8 mouse cellular contexts compared by ENCODE assay signal in genomic region chr1:86440887-86441723, GRCm38 (mm10). TPM values are rescaled to one million over a fixed set of nuclear protein-coding genes. Genes with fewer than 3 reads are reported as not detected.
DNase-seq lines count a peak whose midpoint lies in the region; ATAC-seq and TF ChIP-seq lines count a peak whose summit lies in the region.

No protein-coding gene starts in this region.

- no peaks in the 10 kb centered on the region for H3K27me3 ChIP-seq in hindbrain, embryonic 12.5 days
- peaks cover 8% of the 10 kb centered on the region; the same call in 1 of the 2 replicates for H3K27me3 ChIP-seq in limb, embryonic 10.5 days (ENCODE audit: low read depth, poor library complexity, severe bottlenecking)

- no peaks in the 10 kb centered on the region for H3K9me3 ChIP-seq in hindbrain, embryonic 12.5 days (replicated peaks)
- no peaks in the 10 kb centered on the region for H3K9me3 ChIP-seq in limb, embryonic 10.5 days (replicated peaks)

- H3K36me3 ChIP-seq in hindbrain, embryonic 12.5 days = no peaks in the 10 kb centered on the region
- H3K36me3 ChIP-seq in limb, embryonic 10.5 days = no peaks in the 10 kb centered on the region

- peak overlapping the region; percentile 89 for H3K9ac ChIP-seq in hindbrain, embryonic 12.5 days

- no peak for DNase-seq in frontal cortex, postnatal 14 days (ENCODE audit: low spot score in 2 of 2)
- peak; percentile 87 for DNase-seq in limb, embryonic 10.5 days (ENCODE audit: low spot score)
- peak; percentile 77 for DNase-seq in mesoderm, embryonic 11.5 days (ENCODE audit: low read depth, low spot score)
- DNase-seq in spleen, postnatal 10 days (ENCODE audit: low spot score in 2 of 2) = peak; percentile 51 to 82

- H3K4me2 ChIP-seq in hindbrain, embryonic 12.5 days (replicated peaks) = peak overlapping the region; percentile 73

- peak overlapping the region; percentile 69 for H3K4me3 ChIP-seq in bone marrow macrophage, adult 2 months (ENCODE audit: insufficient read depth, low read length)
- peak overlapping the region; percentile 45 for H3K4me3 ChIP-seq in hindbrain, embryonic 12.5 days
- H3K4me3 ChIP-seq in limb, embryonic 10.5 days = peak overlapping the region; percentile 62

- TF ChIP-seq CTCF in bone marrow macrophage, adult 2 months (IDR thresholded peaks at IDR 0.05; ENCODE audit: low read depth, low read length) = no peak

- TF ChIP-seq POLR2A in bone marrow macrophage, adult 2 months (IDR thresholded peaks at IDR 0.05; ENCODE audit: borderline replicate concordance, low read depth, low read length) = no peak

- peak overlapping the region; percentile 97 for H3K27ac ChIP-seq in bone marrow macrophage, adult 2 months (ENCODE audit: insufficient read depth, low read depth, low read length)
- H3K27ac ChIP-seq in hindbrain, embryonic 12.5 days = peak overlapping the region; percentile 100
- peak overlapping the region; percentile 100 for H3K27ac ChIP-seq in limb, embryonic 10.5 days

- peaks cover 35% of the 10 kb centered on the region for H3K4me1 ChIP-seq in bone marrow macrophage, adult 2 months (ENCODE audit: control insufficient read depth, insufficient read depth, low read length)
- peaks cover 59% of the 10 kb centered on the region for H3K4me1 ChIP-seq in hindbrain, embryonic 12.5 days
- peaks cover 54% of the 10 kb centered on the region for H3K4me1 ChIP-seq in limb, embryonic 10.5 days

- 1% methylated on average over 23 of the region's 29 CpGs for WGBS in hindbrain, embryonic 12.5 days
- WGBS in limb, embryonic 10.5 days = 2% methylated on average over 28 of the region's 29 CpGs

- ATAC-seq in frontal cortex, adult (ENCODE audit: low TSS enrichment) = 0 out of 2 replicates have a peak, but pooled peaks have one; percentile 5
- peak; percentile 27 for ATAC-seq in erythroid progenitor cell, adult 5-6 weeks (replicated peaks; ENCODE audit: low FRiP score, poor library complexity, severe bottlenecking)
- peak; percentile 24 for ATAC-seq in hindbrain, embryonic 12.5 days (ENCODE audit: low FRiP score)

RNA-seq across cellular contexts. Expression of gene Tex44, which starts 15.0 kb away (rescaled TPM):
- not detected in 2 replicates for polyA plus RNA-seq in bone marrow macrophage, adult 2 months (2012; ENCODE audit: insufficient read depth, insufficient read length, missing spikeins)
- total RNA-seq in erythroid progenitor cell, adult 5-6 weeks (2015; ENCODE audit: low replicate concordance) = not detected in 2 replicates
- not detected in 2 replicates for total RNA-seq in erythroid progenitor cell, adult 5-6 weeks (2017; ENCODE audit: low replicate concordance)
- not detected in 2 replicates for polyA plus RNA-seq in hindbrain, embryonic 12.5 days (2016; fragmentation: Nextera tagmentation; extraction: Ambion mirVana)
- polyA plus RNA-seq in limb, embryonic 10.5 days (2016; fragmentation: Nextera tagmentation; extraction: Ambion mirVana) = not detected in 2 replicates

RNA-seq across cellular contexts. Expression of gene Nmur1, which starts 15.1 kb away (rescaled TPM):
- not detected in 2 replicates for polyA plus RNA-seq in bone marrow macrophage, adult 2 months (2012; ENCODE audit: insufficient read depth, insufficient read length, missing spikeins)
- total RNA-seq in erythroid progenitor cell, adult 5-6 weeks (2015; ENCODE audit: low replicate concordance) = 1.1 TPM in 1 of 2 replicates, not detected in the other
- total RNA-seq in erythroid progenitor cell, adult 5-6 weeks (2017; ENCODE audit: low replicate concordance) = not detected in 2 replicates
- polyA plus RNA-seq in hindbrain, embryonic 12.5 days (2016; fragmentation: Nextera tagmentation; extraction: Ambion mirVana) = 0.23 TPM in 1 of 2 replicates, not detected in the other
- polyA plus RNA-seq in limb, embryonic 10.5 days (2016; fragmentation: Nextera tagmentation; extraction: Ambion mirVana) = 0.15 and 0.24 TPM in 2 replicates

Comparison
In these comparisons a context has a peak if more than half of its experiments do, and no peak if none do; other contexts are left out.
1. DNase-seq: peak in limb, embryonic 10.5 days (single experiment), mesoderm, embryonic 11.5 days (single experiment) and spleen, postnatal 10 days (2 of 2); none in frontal cortex, postnatal 14 days (0 of 2).
2. Peak in every context shown above with its lines, with median percentiles within 50 percentile points of each other: ATAC-seq, H3K27ac ChIP-seq and H3K4me3 ChIP-seq.